Mouse (Mus musculus) hematopoietic multipotent progenitor cell, adult 10-12 weeks (in vitro differentiated cells): ENCODE results near the gene Scgb2b2. TPM values are rescaled to one million over a fixed set of nuclear protein-coding genes. Genes with fewer than 3 reads are reported as not detected.

Experiments used
- polyA plus RNA-seq: library from polyadenylated mRNA; stranded (reverse); fragments of >175 nt; gene quantifications from 2 replicates; pipeline ENCODE4 v1.2.3, GENCODE M21; 2012; ENCODE audit warnings: low replicate concordance

Gene Scgb2b2
- not detected in 2 replicates for polyA plus RNA-seq

DNA sequence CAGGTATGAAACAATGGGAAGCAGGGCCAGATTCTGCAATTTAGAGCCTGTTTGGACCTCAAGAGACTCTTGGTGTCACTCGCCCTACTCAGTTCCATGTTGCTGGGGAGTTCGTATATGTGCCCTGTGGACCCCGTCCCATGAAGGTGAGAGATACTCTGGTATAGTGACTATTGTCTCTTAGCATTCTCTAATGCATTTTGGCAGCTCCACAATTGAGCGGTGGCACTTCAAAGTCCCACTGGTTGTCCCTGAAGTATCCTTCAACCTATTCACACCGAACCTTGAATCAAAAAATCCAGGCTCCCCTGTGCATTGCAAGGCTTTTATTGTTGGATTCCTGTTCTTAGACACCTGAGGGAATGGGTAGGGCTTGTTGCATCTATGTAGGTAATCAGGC lies at the start of gene Scgb2b2:
Gene Scgb2b2 (plus strand): TSS at position 301 of the 400 bp plus-strand sequence.

DNA sequence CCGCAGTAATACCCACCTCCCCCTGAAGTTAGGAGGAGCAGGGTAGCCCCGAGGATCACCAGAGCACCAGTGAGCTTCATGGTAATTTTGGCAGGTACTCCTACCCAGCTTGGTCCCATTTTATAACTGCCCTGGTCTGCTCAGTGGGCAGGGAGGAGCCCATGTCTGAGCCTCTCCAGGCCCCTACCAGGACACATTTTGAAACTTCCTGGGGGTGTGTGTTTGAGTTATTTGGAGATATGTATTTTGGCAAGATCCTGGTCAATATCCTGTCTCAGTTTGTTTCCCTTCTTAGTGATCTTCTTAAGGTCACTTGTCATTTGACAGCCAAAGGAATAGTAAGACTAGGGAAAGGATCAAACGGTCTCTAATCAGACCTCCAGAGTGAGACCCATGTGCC lies 1.4 kb downstream of the Scgb2b2 start, which contains the start of gene Scgb1b2:
Gene Scgb1b2 (minus strand): TSS at position 101 of the 400 bp plus-strand sequence.

Other genes starting within 250 kb of the Scgb2b2 start
- 668 and 903 TPM in 2 replicates for gene Fxyd5, start 248.0 kb upstream of the Scgb2b2 start, polyA plus RNA-seq
- gene Fxyd7, start 239.0 kb upstream of the Scgb2b2 start, polyA plus RNA-seq, result 1.7 and 2.9 TPM in 2 replicates
- gene Fxyd1, start 233.3 kb upstream of the Scgb2b2 start, polyA plus RNA-seq, result 8.0 and 11.6 TPM in 2 replicates
- 0.08 and 0.24 TPM in 2 replicates for gene Lgi4, start 231.2 kb upstream of the Scgb2b2 start, polyA plus RNA-seq
- not detected in 2 replicates for gene Fxyd3, start 213.8 kb upstream of the Scgb2b2 start, polyA plus RNA-seq
- gene Hpn, start 175.2 kb upstream of the Scgb2b2 start, polyA plus RNA-seq, result 2.6 and 9.2 TPM in 2 replicates
- gene Scn1b, start 163.5 kb upstream of the Scgb2b2 start, polyA plus RNA-seq, result 8.6 and 26.1 TPM in 2 replicates
- 291 and 896 TPM in 2 replicates for gene Gramd1a, start 134.6 kb upstream of the Scgb2b2 start, polyA plus RNA-seq
- gene Scgb1b2, start 1.3 kb downstream of the Scgb2b2 start, polyA plus RNA-seq, result not detected in 2 replicates
- not detected in 2 replicates for gene Scgb2b3, start 71.6 kb downstream of the Scgb2b2 start, polyA plus RNA-seq
- gene Scgb1b3, start 85.1 kb downstream of the Scgb2b2 start, polyA plus RNA-seq, result not detected in 2 replicates